Mouse (Mus musculus) urinary bladder, postnatal 25 days (tissue): ENCODE measurements at regions not wholly inside any gene's neighbourhood (a gene's known extent, or its start where the extent isn't known, plus 50 kb on each side); places are given as distances from the start of the nearest gene placed in this dataset.

Experiments used
- DNase-seq: peaks from one replicate; pipeline ENCODE4 v3.0.0; 2022; ENCODE audit warnings: low spot score

DNA sequence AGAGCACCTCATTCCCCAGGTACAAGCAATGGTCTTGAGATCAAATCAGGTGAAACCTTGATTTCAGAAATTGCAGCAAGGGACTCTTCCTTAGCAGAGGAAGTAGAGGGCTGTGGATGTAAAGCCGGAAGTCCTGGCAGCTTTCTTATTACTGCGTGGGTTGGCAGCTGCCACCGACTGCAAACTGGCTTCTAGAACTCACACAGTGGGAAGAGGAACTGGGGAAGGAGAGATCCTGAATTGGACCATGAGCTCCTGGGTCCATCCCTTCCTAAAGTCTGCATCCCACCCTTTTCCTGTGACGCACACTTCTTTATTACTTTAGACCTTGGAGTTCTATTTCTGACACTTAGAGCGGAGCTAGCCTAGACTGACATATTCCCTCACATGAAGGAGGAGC lies 116.9 kb upstream of the Tsc22d1 start:
- no peak for DNase-seq

DNA sequence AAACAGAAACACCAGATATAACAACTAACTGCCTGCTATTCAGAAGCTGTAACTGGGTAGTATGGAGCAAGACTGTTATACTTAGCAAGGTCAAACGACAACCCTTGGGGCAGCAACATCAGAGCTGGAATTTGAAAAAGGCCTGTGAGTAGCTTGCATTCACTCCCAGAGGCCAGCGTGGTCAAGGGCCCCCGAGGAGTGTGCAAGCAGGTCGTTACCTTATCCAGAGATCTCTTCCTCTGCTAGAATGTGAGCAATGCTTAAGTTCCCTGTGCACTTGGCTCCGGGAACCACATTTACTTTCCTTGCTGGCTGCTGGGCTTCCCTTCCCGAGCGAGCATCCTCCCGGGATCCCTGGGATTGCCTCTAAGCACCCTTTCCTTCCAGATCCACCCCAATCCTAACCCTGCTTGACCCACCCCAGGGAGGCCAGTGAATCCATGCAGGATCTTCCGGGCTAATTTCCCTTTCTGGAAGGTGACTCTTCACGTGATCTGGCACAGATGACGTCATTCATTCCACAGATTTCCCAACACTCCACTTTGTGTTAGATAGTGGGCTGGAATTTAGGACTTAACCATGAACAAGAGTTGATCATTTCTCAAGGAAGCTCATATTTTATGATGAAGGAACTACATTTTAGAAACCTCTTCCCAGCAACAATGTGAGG lies 112.3 kb upstream of the Tsc22d1 start:
- no peak for DNase-seq

DNA sequence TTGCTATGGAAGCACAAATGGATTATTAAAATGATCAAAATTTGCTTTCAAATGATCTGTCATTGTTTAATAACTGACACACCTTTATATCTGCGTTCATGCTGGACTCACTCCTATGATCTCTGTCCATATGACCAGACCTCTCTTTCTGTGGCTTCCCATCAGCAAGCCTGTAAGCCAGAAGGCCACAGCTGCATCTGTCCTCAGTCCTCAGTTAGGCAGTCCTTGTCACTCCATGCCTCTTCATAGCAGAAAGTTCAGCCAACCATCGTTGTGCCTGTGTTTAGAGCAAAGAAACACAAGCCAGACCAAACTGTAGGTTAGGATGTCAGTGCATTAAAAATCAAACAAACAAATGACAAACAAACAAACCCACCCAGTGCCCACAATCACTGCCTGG lies 107.2 kb upstream of the Tsc22d1 start:
- DNase-seq: no peak

DNA sequence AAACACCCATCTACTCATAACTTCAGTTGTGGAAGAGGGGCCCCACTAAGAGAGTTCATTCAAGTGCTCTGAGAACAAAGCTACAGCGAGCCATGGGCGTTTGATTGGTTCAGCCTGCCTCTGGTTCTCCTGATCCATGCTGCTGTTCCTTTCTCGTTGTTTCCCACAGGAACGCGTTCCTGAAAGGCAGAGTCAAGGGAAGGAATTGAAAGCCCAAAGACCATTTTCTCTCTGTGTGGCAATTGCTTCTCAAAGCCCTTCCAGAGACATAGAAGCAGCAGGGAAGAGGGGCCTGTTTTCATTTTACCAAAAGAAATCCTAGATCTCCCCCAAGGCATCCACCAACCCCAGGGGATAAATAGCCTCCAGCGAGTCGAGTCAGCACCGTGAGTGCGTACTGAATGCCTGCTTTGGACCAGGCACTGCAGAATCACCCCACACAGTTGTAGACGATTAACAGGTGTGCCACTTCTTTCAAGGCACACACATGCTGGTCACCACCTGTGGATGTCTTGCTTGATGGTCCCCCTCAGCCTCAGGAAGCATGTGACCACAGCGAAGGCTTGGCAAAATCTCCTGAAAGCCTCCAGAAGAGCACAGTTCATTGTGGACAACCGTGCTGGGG lies 106.5 kb upstream of the Tsc22d1 start:
- DNase-seq: no peak

DNA sequence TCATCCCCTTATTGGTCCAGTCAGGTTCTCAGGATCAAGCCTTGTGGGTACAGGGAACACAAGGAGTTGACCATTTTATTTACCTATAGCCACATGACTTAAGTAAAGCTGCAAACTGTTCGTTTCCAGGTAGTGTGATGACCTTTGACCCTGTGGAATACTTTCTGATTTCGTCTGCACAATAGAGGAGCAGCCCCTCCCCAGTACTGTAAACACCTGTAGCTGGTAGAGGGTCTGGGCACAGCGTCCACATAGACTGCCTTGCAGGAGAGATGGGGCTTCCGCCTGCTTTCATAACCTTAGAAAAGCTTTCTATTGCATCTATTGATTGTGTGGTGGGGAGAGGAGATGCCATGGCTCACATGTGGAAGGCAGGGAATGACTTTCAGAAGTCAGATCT lies 105.2 kb upstream of the Tsc22d1 start:
- DNase-seq: no peak

DNA sequence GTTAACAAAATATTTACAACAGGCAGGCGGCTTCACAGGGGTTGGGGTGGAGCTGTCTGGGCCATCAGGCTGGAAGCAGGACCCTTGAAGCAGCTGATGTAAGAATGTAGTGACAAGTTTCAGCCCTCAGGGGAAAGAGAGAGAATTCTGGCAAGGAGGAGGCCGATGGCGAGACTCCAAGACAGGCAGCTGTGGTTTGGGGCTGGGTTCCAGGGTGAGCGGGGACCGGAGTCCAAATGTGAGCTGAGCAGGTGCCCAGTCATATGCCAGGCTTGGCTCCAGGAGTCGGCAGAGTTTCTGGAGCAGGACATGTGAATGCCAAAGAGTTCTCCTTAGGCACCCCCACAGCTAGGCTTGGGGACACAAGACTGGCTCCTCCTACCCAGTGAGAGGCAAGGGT lies 104.5 kb upstream of the Tsc22d1 start:
- DNase-seq: no peak

DNA sequence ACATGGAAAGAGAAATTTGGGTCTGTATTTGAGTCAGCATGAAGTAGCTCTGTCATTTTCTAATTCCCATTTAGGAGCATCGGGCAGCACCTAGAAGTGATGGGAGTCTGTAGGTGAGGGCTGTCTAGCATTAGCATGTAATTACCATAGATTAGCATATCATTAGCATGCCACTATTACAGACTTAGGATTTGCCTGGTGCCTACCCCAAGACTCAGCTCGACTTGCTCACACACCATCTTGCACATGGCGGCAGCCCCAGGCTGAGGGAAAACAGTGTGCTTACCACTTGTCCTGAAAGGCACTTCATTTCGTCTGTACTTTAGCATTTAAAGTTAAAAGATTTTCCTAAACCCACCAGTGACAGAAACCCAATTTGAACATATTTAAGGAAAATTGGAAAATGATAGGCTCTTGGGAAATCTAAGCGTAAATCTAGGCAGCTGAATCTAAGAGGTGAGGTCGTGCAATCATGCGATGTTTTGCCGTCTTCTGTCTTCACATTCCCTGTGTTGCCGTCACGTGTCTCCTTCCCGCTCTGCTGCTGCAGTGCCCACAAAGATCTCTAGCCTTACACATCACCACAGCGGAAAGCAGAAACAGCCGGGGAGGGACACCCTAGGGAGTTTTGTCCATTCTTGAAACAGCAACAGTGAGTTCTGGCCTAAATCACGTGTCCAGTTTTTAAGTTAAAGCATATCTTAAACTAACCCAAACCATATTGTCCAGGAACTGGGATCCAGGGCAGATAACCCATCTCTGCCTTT lies 101.2 kb upstream of the Tsc22d1 start:
- no peak for DNase-seq

DNA sequence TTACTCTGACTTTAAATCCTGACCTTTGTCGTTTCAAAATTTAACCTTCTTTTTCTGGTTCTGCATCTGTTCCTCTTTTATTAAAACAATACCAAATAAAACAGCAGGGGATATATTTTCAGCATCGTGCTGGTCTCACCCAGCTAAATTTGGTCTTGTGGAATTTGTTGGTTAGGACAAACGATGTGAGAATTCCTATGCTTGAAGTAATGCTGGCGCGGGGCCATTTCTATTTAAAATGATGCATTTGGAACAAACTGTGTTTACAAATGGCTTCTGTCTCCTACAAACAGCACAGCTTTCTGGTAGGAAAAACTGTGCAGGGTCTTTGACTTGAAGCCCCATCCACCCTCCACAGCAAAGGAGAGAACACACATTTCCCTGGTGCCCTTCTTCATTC lies 96.3 kb upstream of the Tsc22d1 start:
- no peak for DNase-seq

DNA sequence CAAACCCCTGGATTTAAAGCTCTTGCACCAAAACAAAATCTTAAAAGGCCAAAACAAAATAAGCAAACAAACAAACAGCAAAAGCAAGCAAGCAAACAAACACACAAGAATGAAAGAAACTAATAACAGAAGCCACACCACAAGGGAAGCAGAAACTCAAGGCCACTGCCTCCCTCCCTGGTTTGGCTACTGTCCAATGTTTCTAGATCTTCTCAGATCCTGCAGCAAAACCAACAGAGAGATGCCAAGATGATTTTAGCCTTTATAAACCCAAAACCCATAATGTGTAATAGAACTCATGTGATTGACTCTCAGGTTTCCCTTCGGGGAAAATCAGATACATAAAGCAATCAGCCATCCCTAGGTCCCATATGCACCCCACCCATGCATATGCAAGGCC lies 90.5 kb upstream of the Tsc22d1 start:
- no peak for DNase-seq

DNA sequence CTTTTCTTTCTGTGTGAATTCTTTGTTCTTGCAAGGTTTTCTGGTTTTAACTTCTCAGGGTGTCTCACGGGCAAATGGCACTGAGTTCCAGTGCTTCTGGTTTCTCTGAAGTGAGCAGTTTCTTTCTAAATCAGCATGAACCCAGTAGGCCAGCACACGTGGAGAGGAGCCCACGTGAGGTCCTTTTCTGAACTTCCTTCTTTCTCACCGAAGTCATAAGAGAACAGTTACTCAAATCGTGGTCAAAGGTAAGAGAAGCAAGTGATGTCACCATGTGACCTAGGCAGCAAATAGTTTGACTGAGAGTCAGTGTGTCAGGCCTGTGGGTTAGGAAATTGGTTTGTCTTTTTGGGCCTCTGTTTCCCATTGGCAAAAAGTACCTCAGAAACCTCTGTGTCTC lies 84.8 kb upstream of the Tsc22d1 start:
- DNase-seq: no peak

DNA sequence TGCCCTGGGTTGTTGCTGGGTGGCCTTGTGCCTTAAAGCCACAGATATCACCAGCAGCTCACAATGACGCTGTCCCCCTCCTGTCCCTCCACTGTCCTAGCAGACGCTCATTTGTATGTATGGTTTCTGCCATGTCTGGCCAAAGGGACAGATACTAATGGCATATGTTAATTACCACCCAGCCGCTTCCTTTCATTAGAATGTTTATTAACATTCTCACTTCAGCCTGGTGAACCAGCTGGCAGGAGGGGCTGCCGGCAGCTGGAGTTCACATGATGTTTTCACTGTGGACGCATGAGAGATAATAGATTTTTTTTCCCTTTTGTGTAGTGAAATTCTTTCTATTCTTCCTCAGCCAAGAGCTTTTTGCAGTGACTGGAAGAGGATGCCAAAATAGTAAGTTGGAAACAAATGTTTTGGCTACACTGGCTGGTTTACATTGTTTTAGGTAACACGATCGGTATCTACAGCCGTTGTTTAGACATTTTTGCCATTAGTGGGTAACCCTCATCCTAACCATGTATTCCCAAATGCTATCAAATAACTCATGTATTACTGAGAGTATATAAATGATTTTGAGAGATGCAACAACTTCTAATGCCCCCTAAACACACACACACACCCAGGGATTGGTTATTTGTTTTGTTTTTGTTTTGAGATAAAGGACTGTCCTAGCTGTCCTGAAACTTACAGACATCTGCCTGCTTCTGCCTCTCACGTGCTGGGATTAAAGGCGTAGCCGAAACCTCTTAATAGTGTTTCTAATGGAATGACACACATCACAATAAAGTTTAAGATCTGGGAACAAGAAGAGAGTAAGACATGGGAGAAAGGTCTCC lies 83.0 kb upstream of the Tsc22d1 start:
- DNase-seq: no peak

DNA sequence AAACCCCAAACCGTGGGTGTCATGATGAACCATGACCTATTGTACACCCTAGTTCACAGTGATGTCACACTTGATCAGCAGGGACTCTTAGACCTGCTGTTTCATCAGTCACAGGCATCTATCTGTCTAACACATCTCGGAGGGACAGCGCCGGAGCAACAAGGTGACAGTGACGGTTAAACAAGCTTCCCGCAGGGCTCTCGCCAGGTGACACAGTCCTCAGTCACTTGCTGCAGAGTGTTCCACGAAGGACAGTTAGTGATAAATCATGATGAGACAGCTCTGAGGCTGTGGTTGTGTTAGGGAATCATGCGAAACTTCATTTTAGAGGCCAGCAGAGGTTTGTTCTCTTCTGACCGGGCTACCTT lies 82.4 kb upstream of the Tsc22d1 start:
- DNase-seq: no peak

DNA sequence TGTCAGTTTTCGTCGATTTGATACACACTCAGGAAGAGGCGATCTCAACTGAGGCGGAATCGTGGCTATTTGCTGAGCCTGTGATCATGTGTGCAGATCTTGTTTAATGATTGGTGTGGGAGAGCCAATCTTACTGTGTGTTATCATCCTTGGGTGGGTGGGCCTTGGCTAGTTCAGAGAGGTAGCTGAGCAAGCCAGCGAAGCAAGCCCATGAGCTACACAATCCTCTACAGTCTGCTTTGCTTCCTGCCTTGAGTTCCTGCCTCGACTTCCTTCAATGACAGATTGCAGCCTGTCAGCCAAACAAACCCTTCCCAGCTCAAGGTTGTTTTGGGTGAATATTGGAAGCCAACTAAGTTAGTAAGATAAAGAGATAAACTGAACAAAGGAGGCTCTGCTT lies 74.0 kb upstream of the Tsc22d1 start:
- no peak for DNase-seq

DNA sequence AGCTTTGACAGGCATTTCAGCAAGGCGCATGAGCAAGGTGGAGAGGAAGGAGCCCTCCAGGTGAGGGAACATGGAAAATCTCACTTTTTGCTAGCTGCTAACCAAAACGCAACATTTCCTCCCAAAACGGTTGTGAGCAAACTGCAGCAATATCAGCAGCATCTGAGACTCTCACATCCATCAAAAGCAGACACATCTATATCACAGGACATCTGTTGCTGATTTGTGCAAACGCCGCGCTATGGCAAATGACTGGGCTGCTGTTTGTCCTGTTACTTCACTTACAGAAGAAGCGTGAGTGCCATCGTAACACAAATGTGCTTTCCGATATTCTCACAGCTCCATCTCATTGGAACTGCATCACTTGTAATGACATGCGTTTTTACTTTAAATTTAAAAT lies 73.5 kb upstream of the Tsc22d1 start:
- no peak for DNase-seq

DNA sequence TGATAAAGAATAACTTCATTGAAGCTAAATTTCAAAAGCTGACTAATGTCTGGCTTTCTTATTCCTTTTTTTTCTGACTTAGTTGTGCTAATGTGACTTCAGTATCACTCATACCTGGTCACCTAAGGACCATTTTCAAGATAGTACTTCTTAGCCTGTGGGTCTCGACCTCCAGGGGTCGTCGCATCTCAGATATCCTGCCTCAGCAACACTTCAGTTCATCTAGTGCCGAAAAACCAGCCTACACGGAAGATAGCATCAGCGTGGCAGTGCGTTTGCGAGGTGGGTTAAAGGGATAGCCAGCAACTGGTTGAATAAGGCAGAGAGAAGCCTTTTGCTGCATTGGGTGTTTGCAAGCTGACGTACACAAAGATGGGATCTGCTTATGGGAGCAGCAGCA lies 62.9 kb upstream of the Tsc22d1 start:
- no peak for DNase-seq

DNA sequence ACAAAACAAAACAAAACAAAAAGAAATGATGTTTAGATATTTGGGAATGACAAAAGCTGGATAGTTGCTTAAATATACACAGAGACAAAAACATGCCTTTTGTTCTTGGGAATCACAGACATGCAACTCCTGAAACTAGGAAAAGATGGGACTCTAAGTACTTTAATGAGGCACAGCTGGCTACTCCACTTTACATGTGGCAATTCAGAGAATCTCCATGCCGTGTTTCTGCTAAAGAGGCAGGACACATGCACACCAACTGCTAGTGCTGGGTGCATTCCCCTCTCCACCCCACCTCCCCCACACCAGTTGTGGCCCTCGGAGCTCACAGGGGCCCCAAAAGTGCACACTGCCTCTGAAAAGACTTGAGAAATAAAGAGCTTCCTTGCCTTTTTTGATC lies 58.6 kb upstream of the Tsc22d1 start:
- no peak for DNase-seq

DNA sequence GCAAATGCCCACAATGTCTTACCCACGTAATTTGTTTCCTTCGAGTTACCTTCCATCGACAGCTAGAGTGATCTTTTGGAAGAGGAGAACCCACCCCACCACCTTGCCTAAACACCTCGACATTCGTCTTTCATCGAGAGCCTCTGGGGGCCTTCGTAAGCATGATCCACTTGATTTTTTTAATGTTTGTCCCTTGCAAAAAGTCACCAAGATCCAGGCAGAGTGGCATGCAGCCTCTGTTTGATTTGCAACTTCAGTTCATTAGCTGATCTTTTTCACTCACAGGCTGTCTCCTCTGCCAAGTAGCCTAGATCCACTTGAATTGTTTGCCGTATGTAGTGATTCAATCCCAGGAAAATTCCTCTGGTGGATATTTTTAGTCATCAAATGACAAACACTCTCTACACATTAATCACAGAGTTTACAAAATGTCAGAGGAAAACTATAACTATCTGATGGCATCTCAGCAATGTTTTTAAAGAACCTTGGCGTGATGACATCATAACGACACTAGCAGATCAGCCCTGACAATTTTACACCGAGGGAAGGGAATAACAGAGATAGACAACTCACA lies 54.8 kb upstream of the Tsc22d1 start:
- no peak for DNase-seq

DNA sequence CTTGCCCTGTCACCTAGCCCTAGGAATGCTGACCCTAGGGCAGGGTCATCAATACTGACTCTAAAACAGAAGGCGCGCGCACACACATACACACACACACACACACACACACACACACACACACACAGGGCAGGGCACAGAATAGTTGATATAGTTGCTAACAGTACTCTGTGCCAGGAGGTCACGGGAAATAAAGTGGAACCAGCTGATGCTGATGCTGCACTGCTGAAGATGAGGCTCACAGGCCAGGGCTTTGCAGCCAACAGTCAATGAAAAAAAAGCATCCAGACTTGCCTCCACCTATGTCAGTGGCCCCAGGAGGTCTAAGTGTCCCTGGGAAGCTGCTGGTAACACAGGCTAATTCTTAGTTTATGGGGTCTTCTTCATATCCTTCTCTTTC lies 50.7 kb upstream of the Tsc22d1 start:
- no peak for DNase-seq
